Mouse (Mus musculus) liver, postnatal 0 days (tissue): ENCODE results near the gene Cdc27. TPM values are rescaled to one million over a fixed set of nuclear protein-coding genes. Genes with fewer than 3 reads are reported as not detected.
A peak's percentile ranks its signal among the peaks of the same experiment; 100 is the strongest.

ENCODE experiments used
- ATAC-seq: fragments of 200-750 bp; cut with Nextera tagmentation; 2 replicates; pipeline ENCODE4 v1.8.0; 2017; ENCODE audit warnings: mild to moderate bottlenecking, moderate library complexity
- DNase-seq: peaks from one replicate; pipeline ENCODE4 v3.0.0-alpha.2; 2016
- H3K27ac ChIP-seq: fragments of 300-500 bp; sonication (generic); 2 replicates; pipeline ENCODE4 v1.5.1; 2014; ENCODE audit warnings: antibody characterized with exemption, moderate library complexity, mild to moderate bottlenecking, low read depth
- H3K27me3 ChIP-seq: fragments of 300-500 bp; sonication (generic); 2 replicates; pipeline ENCODE4 v1.6.1; 2014; ENCODE audit warnings: low read length, control low read depth, mixed read lengths; ENCODE audit not compliant: insufficient read depth
- H3K36me3 ChIP-seq: fragments of 300-500 bp; sonication (generic); replicated peaks from 2 replicates; pipeline ENCODE4 v1.6.1; 2014; ENCODE audit warnings: mild to moderate bottlenecking, control low read depth, low read length, moderate library complexity, mixed read lengths; ENCODE audit not compliant: insufficient read depth
- H3K4me1 ChIP-seq: fragments of 300-500 bp; sonication (generic); 2 replicates; pipeline ENCODE4 v1.6.1; 2014; ENCODE audit warnings: antibody characterized with exemption, mild to moderate bottlenecking, control low read depth; ENCODE audit not compliant: insufficient read depth
- H3K4me2 ChIP-seq: fragments of 300-500 bp; sonication (generic); 2 replicates; pipeline ENCODE4 v1.6.1; 2014; ENCODE audit warnings: low read depth, mild to moderate bottlenecking, low read length, moderate library complexity, mixed read lengths
- H3K4me3 ChIP-seq: fragments of 300-500 bp; sonication (generic); 2 replicates; pipeline ENCODE4 v1.5.1; 2014; ENCODE audit warnings: low read depth, low read length
- H3K9ac ChIP-seq: fragments of 300-500 bp; sonication (generic); replicated peaks from 2 replicates; pipeline ENCODE4 v1.6.1; 2014; ENCODE audit warnings: mild to moderate bottlenecking, moderate library complexity
- H3K9me3 ChIP-seq: fragments of 300-500 bp; sonication (generic); 2 replicates; pipeline ENCODE4 v1.6.1; 2016; ENCODE audit warnings: mild to moderate bottlenecking, control low read depth, low read length, mixed read lengths
- CTCF ChIP-seq: sonication (generic); IDR thresholded peaks from 2 replicates; pipeline ENCODE4 v1.5.1; 2016; ENCODE audit warnings: antibody characterized with exemption, low read depth
- EP300 ChIP-seq: IDR thresholded peaks from 2 replicates; pipeline ENCODE4 v1.6.1; 2016; ENCODE audit warnings: antibody characterized with exemption, low read depth, mild to moderate bottlenecking
- WGBS: fragments of 180-500 bp; shearing (Covaris S2); extraction: QIAGEN DNeasy Blood & Tissue Kit; methylation state at CpG from one replicate; pipeline ENCODE4 v1.1.7; 2014; ENCODE audit not compliant: insufficient replicate concordance; 5-methylcytosine and 5-hydroxymethylcytosine counted together
- polyA plus RNA-seq: library from polyadenylated mRNA; unstranded; fragments of >200 nt; fragmentation: Nextera tagmentation; extraction: Ambion mirVana; gene quantifications from 2 replicates; pipeline ENCODE4 v1.2.1, GENCODE M21; 2015

Gene Cdc27
- polyA plus RNA-seq, result 12.3 and 13.8 TPM in 2 replicates

DNA sequence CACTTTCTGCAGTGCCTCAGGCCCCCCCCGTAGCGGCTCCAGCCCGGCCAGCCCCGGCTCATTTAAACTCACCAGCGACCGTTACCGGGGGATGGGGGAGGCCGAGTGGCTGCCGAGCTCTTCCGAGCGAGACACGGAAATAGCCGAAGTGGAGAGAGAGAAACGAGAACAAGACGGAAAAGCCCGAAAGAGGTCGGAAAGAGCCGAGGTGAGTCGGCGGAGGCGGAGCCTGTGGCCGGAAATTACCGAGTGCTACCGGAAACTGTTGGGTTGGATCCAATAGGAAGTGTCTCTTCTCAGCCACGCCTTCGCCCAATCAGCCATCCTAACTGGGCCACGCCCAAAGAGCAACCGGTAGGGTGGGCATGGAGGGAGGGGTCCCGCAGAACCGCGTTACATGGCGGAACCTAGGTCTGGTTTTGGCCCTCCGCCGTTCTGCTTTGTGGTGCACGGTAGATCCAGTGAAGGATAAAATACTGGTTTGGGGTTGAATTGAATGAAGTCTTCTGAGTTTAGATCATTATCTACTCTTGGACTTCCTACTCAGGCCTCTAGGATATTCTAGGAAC is at the start of gene Cdc27, which contains the start of gene Myl4:
TSS of gene Cdc27 (minus strand) at position 215 of the 569 bp plus-strand sequence.
TSS of gene Myl4 (plus strand) at position 258 of the 569 bp plus-strand sequence.
- peak within 1 kb of the TSS; percentile 99 for H3K27ac ChIP-seq
- H3K4me1 ChIP-seq, result peaks cover 24% of the 10 kb centered on the region
- H3K9me3 ChIP-seq, result no peaks in the 10 kb centered on the region
- WGBS, result 1% methylated on average over 35 of the region's 35 CpGs
- peak within 1 kb of the TSS; percentile 80 for H3K4me2 ChIP-seq
- peak; percentile 99 for DNase-seq
- H3K4me3 ChIP-seq, result peak within 1 kb of the TSS; percentile 97
- peak within 1 kb of the TSS; percentile 100 for H3K9ac ChIP-seq
- no peaks in the 10 kb centered on the region for H3K27me3 ChIP-seq
- no peak for TF ChIP-seq CTCF
- TF ChIP-seq EP300, result 0 out of 2 replicates have a peak, but pooled peaks have one; percentile 28
- peak; percentile 94 for ATAC-seq
- H3K36me3 ChIP-seq, result peaks cover under 1% of the 10 kb centered on the region; the same call in 1 of the 2 replicates

DNA sequence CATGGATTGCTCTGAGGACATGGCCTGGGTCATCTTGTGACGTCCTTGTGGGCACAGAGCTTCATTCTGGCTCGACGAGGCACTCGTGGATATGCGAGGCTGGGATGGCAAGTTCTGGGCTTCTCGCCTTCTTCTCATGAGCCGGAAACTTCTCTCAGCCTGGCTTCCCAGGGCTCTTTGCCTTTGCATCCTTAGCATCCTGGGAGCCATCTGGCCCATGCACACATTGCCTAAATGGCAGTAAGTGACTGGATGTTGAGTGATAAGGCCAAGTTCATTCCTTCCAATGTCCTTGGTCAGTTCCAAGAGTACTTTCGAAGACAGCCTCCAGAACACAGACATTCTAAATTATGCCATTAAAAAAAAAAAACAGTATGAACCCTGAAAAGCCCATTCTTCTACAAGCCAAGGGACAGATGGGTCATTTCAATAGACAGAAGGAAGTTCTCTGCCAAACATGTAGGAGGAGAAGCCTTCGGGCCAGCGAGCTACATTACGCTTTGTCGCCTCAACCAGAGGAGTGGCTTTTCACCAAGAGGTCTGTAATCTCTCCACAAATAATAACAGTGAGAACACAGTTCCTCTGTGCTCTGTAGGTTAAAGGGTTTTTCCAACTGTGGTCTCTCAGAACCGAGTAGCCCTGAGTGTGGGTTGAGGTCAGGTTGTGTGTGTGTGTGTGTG is 49.0 kb upstream of the Cdc27 start:
- Histone ChIP-seq H3K27ac (no peak overlapping the region), H3K4me3 (no peak overlapping the region), H3K4me2 (no peak overlapping the region), H3K9ac (no peak overlapping the region), H3K36me3 (no peaks in the 10 kb centered on the region), H3K9me3 (no peaks in the 10 kb centered on the region), H3K4me1 (peaks cover 3% of the 10 kb centered on the region; the same call in 1 of the 2 replicates), H3K27me3 (no peaks in the 10 kb centered on the region)
- ATAC-seq (no peak), DNase-seq (no peak)
- TF ChIP-seq EP300 (no peak), CTCF (no peak)
- WGBS, result 72% methylated on average over 13 of the region's 13 CpGs

DNA sequence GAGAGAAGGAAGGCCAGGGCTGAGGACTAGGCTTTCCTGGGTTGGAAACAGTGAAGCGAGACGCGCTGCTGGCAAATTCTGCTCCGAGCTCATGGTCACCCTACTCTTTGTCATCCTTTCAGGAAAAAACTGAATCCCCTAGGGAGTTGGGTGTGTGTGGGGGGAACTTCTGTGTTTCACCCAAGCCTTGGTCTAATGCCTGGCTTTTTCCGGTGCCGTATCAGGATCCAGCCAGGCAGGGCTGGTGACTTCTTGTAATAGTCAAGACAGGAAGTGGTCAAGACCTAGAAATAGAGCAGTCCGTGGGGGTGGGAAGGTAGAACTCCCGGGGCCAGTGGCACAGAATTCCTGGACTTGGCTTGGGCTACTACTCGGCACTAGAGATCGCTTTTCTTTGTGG is 45.9 kb upstream of the Cdc27 start:
- Histone ChIP-seq H3K4me3 (no peak overlapping the region), H3K9me3 (no peaks in the 10 kb centered on the region), H3K4me2 (no peak overlapping the region), H3K36me3 (no peaks in the 10 kb centered on the region), H3K27ac (no peak overlapping the region), H3K4me1 (peaks cover 3% of the 10 kb centered on the region; the same call in 1 of the 2 replicates), H3K9ac (no peak overlapping the region), H3K27me3 (no peaks in the 10 kb centered on the region)
- WGBS, result 37% methylated on average over 10 of the region's 10 CpGs
- peak; percentile 66 for TF ChIP-seq EP300
- TF ChIP-seq CTCF, result no peak
- peak; percentile 44; the same call in 1 of the 2 replicates for ATAC-seq
- DNase-seq, result no peak

DNA sequence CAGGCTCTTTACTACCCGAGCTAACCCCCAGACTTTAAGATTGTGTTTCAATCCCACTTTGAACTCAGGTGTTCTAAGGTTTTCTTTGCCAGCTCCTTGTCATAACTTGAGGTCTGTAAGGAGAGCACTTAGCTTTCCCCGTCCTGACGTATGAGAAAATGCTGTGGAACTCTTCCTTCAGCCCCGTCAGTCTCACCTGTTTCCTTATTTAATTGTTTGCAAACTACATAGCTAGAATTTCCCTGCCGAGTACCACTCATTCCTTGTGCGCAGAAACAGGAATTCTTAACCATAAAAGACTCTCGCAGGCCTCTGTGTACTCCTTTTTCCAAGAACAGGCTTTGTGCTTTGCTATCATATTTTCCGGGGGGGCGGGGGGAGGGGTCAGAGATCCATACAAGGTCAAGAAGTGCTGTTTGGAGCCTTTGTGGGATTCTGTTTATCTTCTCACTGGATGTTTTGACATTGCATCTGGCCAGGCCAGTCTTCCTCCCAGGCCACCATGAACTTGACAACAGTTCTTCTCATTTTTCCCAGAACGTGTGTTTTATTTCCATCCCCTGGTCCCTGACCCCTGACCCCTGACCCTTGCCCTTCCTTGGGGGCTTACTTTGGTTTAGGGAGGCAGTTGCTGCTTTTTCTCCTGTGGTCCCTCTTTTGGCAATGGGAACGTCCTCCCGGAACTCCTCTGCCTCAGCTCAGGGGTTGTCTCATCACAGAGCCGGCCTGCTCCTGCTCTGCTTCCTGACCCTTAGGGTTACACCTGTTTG is 41.8 kb upstream of the Cdc27 start:
- Histone ChIP-seq H3K36me3 (no peaks in the 10 kb centered on the region), H3K9ac (no peak overlapping the region), H3K27me3 (no peaks in the 10 kb centered on the region), H3K4me3 (no peak overlapping the region), H3K27ac (0 out of 2 replicates have a peak overlapping the region, but pooled peaks have one; percentile 16), H3K4me2 (no peak overlapping the region), H3K9me3 (no peaks in the 10 kb centered on the region), H3K4me1 (peaks cover 3% of the 10 kb centered on the region; the same call in 1 of the 2 replicates)
- peak; percentile 40; the same call in 1 of the 2 replicates for TF ChIP-seq EP300
- TF ChIP-seq CTCF, result no peak
- no peak for ATAC-seq
- no peak for DNase-seq
- 62% methylated on average over 13 of the region's 13 CpGs for WGBS

DNA sequence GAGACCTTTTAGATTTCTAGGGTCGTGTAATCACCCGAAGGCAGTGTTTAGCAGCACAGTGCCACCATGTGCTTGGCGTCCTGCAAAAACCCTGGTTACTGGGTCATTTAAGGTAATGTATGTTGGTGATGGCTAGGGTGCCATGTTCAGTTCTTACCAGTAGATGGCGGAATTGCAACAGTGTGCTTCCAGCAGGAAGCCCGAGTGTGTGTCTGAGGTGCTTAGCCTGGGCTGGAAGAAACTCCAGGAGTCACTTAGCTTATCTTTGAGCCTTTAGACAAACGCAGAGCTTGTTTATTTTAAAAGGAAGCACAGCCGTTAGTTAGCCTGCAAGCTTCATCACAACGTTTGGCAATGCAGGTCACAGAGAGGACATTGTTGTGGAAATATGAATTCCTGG is 39.7 kb upstream of the Cdc27 start:
- Histone ChIP-seq H3K4me2 (no peak overlapping the region), H3K27ac (no peak overlapping the region), H3K4me3 (no peak overlapping the region), H3K9me3 (no peaks in the 10 kb centered on the region), H3K4me1 (no peaks in the 10 kb centered on the region), H3K36me3 (no peaks in the 10 kb centered on the region), H3K9ac (no peak overlapping the region), H3K27me3 (no peaks in the 10 kb centered on the region)
- TF ChIP-seq EP300, result peak; percentile 34; the same call in 1 of the 2 replicates
- TF ChIP-seq CTCF, result peak; percentile 97
- peak; percentile 72 for ATAC-seq
- WGBS, result under 1% methylated on average over 8 of the region's 8 CpGs
- DNase-seq, result peak; percentile 81

DNA sequence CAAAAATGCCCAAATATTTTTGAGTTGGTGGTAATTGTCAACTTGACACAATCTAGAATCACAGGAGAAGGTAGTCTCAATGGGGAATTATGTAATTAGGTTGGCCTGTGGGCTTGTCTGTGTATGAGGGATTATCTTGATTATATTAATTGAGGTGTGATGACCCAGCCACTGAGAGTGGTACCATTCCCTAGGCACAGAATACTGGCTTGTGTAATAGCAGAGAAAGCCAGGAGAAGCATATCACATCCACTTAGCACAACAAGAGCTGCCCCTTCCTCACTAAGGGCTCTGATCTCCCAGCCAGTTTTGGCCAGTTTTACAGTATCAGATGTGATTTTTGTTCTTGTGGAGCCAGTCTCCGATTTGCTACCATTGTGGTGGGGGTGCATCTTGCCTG is 39.1 kb upstream of the Cdc27 start:
- WGBS, result 72% methylated on average over 1 of the region's 1 CpGs
- Histone ChIP-seq H3K27ac (no peak overlapping the region), H3K4me2 (no peak overlapping the region), H3K4me1 (no peaks in the 10 kb centered on the region), H3K27me3 (no peaks in the 10 kb centered on the region), H3K9me3 (no peaks in the 10 kb centered on the region), H3K9ac (no peak overlapping the region), H3K36me3 (no peaks in the 10 kb centered on the region), H3K4me3 (no peak overlapping the region)
- ATAC-seq (no peak), DNase-seq (no peak)
- no peak for TF ChIP-seq CTCF
- no peak for TF ChIP-seq EP300
